Mouse (Mus musculus) kidney, postnatal 0 days (tissue): ENCODE data around the gene Wdr91. TPM values are rescaled to one million over a fixed set of nuclear protein-coding genes. Genes with fewer than 3 reads are reported as not detected.

ENCODE experiments used
- ATAC-seq: fragments of 200-750 bp; cut with Nextera tagmentation; replicated peaks from 2 replicates; pipeline ENCODE4 v1.8.0; 2017; ENCODE audit warnings: low read depth, moderate number of reproducible peaks, moderate TSS enrichment, moderate library complexity; ENCODE audit not compliant: low FRiP score
- DNase-seq: peaks from one replicate; pipeline ENCODE4 v3.0.0-alpha.2; 2016; ENCODE audit warnings: low spot score
- H3K27ac ChIP-seq: fragments of 300-500 bp; sonication (generic); 2 replicates; pipeline ENCODE4 v1.5.1; 2014; ENCODE audit warnings: mild to moderate bottlenecking
- H3K27me3 ChIP-seq: fragments of 300-500 bp; sonication (generic); 2 replicates; pipeline ENCODE4 v1.6.1; 2014; ENCODE audit warnings: low read length, mixed read lengths; ENCODE audit not compliant: insufficient read depth
- H3K36me3 ChIP-seq: fragments of 300-500 bp; sonication (generic); 2 replicates; pipeline ENCODE4 v1.6.1; 2014; ENCODE audit warnings: low read length, mixed read lengths; ENCODE audit not compliant: insufficient read depth
- H3K4me1 ChIP-seq: fragments of 300-500 bp; sonication (generic); replicated peaks from 2 replicates; pipeline ENCODE4 v1.6.1; 2014; ENCODE audit warnings: antibody characterized with exemption, low read length, mixed read lengths; ENCODE audit not compliant: insufficient read depth
- H3K4me2 ChIP-seq: fragments of 300-500 bp; sonication (generic); 2 replicates; pipeline ENCODE4 v1.6.1; 2014; ENCODE audit warnings: mild to moderate bottlenecking, low read length, moderate library complexity, mixed read lengths
- H3K4me3 ChIP-seq: fragments of 300-500 bp; sonication (generic); replicated peaks from 2 replicates; pipeline ENCODE4 v1.5.1; 2014; ENCODE audit warnings: low read depth, low read length
- H3K9ac ChIP-seq: fragments of 300-500 bp; sonication (generic); 2 replicates; pipeline ENCODE4 v1.6.1; 2014; ENCODE audit warnings: low read depth, low read length
- H3K9me3 ChIP-seq: fragments of 300-500 bp; sonication (generic); replicated peaks from 2 replicates; pipeline ENCODE4 v1.6.1; 2016; ENCODE audit warnings: low read length, inconsistent platforms, mixed read lengths
- CTCF ChIP-seq: IDR thresholded peaks from 2 replicates; pipeline ENCODE4 v1.5.1; 2016; ENCODE audit warnings: antibody characterized with exemption, low read depth, mild to moderate bottlenecking, moderate library complexity
- WGBS: fragments of 180-500 bp; shearing (Covaris S2); extraction: QIAGEN DNeasy Blood & Tissue Kit; methylation state at CpG from one replicate; pipeline ENCODE4 v1.1.7; 2014; 5-methylcytosine and 5-hydroxymethylcytosine counted together
- polyA plus RNA-seq: library from polyadenylated mRNA; unstranded; fragments of >200 nt; fragmentation: Nextera tagmentation; extraction: Ambion mirVana; gene quantifications from 2 replicates; pipeline ENCODE4 v1.2.1, GENCODE M21; 2015

Gene Wdr91
- polyA plus RNA-seq, 1 experiment from 2014 or later: 10.6 TPM

DNA sequence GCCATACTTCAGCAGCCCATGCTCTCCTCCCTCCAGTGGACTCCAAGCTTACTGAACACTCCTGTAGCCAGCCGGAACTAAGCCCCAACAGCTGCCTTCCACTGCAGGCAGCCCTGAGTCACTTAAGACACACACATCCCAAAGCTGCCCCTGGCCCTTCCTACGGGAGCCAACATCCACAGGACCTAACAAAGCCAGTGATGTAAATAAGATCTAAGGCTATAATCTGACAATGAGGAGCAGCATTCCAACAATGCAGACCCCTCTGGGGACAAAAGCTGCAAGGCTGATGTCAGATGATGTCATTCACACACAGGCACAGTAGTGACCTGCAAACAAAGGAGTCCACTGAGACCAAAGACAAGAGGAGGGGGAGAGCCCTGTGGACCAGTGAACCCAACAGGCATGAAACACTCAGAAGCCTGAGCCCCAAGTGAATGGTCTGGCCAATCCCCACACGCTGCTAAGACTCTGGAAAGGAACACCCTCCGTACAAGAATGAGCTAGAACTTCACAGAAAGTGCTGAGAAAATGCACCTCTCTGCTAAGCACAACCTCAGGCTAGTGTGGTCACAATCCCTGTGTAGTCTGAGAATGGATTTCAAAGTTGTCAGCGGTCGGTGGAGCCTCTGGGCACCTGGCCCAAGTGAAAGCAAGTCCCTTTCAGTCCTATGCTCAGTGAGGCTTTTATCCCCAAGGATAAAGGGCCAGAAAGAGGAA is 23.4 kb downstream of the Wdr91 start:
- Histone ChIP-seq H3K36me3 (peaks cover 28% of the 10 kb centered on the region), H3K27ac (no peak overlapping the region), H3K9ac (no peak overlapping the region), H3K4me2 (no peak overlapping the region), H3K4me1 (no peaks in the 10 kb centered on the region), H3K9me3 (no peaks in the 10 kb centered on the region), H3K27me3 (no peaks in the 10 kb centered on the region), H3K4me3 (no peak overlapping the region)
- 68% methylated on average over 6 of the region's 6 CpGs for whole genome bisulfite sequencing
- TF ChIP-seq CTCF: no peak
- ATAC-seq: no peak
- no peak for DNase-seq

DNA sequence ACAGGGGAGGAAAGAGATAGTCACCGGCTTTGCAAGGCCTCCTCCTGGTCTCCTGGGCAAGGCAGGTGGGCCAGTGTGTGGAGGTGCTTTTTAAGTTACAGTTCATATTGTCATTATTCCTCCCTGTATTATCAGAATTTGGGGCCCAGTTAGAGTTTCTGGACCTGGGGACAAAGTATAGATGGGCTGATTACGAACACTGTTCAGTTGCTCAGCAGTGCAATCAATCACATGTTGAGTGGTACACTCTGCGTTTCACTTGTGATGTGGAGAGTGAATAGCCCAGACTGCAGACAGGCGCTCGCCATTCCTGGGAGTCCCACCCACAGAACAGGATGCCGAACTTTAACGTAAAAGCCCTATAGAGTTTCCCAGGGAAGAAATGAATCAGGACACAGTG is 26.0 kb downstream of the Wdr91 start:
- Histone ChIP-seq H3K27me3 (no peaks in the 10 kb centered on the region), H3K4me3 (no peak overlapping the region), H3K4me1 (no peaks in the 10 kb centered on the region), H3K36me3 (peaks cover 42% of the 10 kb centered on the region; the same call in 1 of the 2 replicates), H3K27ac (no peak overlapping the region), H3K9ac (no peak overlapping the region), H3K9me3 (no peaks in the 10 kb centered on the region), H3K4me2 (no peak overlapping the region)
- TF ChIP-seq CTCF: no peak
- DNase-seq (no peak), ATAC-seq (no peak)
- 83% methylated on average over 7 of the region's 7 CpGs for WGBS

DNA sequence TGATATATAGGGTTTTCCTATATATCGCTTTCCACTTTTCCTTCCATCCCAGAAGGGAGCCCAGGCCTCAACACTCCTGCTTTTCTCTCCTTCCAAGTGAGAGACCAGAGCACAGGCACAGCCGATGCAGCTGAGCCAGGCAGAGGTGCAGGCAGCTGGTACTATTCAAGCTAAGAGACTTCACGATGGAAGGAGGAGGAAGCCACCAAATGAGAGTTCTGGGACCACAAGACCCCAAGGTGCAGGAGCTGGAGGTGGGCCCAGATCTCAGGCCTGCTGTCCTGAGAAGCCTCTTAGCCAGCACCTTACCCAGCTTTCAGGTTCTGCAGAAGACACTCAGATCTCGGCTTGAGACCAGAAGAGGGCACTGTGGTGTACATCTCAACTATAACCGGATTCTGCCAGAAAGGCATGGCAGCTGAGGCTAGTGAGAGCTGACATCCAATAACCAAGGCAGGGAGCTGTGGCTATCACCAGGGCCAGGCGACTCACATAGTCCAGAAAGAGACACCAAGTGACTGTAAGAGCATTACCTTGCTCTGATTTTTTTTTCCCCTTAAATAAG is 30.7 kb downstream of the Wdr91 start:
- Histone ChIP-seq H3K9me3 (no peaks in the 10 kb centered on the region), H3K4me3 (no peak overlapping the region), H3K4me2 (no peak overlapping the region), H3K4me1 (peaks cover 14% of the 10 kb centered on the region), H3K36me3 (peaks cover 20% of the 10 kb centered on the region; the same call in 1 of the 2 replicates), H3K27ac (no peak overlapping the region), H3K27me3 (no peaks in the 10 kb centered on the region), H3K9ac (no peak overlapping the region)
- ATAC-seq: no peak
- peak; percentile 64 for TF ChIP-seq CTCF
- peak; percentile 67 for DNase-seq
- 54% methylated on average over 6 of the region's 6 CpGs for WGBS

DNA sequence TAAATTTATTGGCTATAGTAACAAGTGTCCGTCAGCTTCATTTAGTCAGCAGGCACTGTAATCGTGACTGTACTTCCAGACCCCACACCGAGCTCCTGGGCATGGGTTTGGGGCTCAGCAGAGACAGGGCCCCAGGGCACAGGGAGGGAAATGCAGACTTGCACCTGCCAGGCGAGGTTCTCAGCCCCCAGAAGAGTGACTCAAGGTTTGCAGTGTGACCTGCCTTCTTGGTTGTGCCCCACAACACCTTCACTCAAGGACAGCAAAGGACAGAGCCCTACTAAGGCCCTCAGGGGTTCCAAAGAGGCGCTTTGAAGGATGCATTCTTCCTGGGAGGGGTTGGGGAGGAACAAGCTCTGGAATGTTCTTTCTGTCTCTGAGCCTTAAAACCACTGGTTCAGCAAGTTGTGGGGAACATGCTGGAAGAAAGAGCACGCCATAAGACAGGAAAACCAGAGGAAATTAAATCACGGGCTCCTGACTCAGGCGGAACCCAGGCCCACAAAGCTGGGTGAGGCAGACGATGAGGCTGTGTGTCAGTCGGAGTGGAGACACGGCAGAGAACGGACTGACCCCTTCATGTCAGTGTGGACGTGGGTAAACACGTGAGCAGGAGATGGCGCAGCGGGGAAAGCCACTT is 31.5 kb downstream of the Wdr91 start:
- no peaks in the 10 kb centered on the region for H3K9me3 ChIP-seq
- H3K4me1 ChIP-seq: peaks cover 14% of the 10 kb centered on the region
- H3K27ac ChIP-seq: no peak overlapping the region
- WGBS: 88% methylated on average over 16 of the region's 16 CpGs
- no peak overlapping the region for H3K9ac ChIP-seq
- H3K4me3 ChIP-seq: no peak overlapping the region
- H3K27me3 ChIP-seq: no peaks in the 10 kb centered on the region
- DNase-seq (no peak), ATAC-seq (no peak)
- peaks cover 16% of the 10 kb centered on the region; the same call in 1 of the 2 replicates for H3K36me3 ChIP-seq
- no peak for TF ChIP-seq CTCF
- H3K4me2 ChIP-seq: no peak overlapping the region

DNA sequence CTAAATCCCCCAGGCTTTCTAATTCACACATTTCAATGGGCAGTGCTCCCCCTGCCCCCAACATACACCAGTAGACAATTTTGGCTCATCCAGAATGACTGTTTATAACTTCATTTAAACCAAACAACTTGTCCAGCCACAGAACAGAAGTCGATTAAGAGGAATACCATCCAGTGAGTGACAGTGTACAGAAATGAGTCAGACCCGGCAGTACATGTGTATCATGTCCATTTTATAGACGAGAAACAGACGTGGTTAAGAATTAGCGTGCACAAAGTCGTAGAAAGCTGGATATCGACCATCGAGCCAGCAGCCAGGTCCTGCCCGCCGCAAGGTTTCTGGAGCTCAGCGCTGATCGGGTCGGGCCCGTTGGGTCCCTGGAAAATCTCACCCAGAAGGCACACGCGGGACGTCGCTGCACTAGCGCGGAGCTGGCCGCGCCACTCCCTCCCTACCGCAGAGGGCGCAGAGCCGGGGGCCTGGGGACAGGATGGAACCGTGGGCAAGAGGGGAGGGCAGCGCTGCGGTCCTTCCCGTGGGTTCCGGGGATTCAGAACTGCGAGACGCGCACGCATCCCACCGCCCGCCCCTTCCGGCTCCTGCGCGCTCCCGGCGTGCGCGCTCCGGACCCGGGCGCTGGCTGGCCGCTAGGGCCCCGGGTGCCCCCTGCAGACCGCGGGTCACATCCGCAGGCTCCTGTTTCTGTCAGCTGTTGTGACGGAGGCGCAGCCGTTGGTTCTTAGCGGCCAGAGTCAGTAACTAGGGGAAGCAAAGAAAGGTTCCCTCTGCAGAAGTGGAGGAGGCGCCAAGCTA is 33.0 kb downstream of the Wdr91 start, which contains the start of gene Cyren:
Gene Cyren (minus strand): TSS at position 552 of the 813 bp plus-strand sequence.
- peaks cover 14% of the 10 kb centered on the region; the same call in 1 of the 2 replicates for H3K36me3 ChIP-seq
- under 1% methylated on average over 56 of the region's 56 CpGs for WGBS
- peaks cover 14% of the 10 kb centered on the region for H3K4me1 ChIP-seq
- H3K9ac ChIP-seq: peak within 1 kb of the TSS; percentile 77
- peak; percentile 91 for ATAC-seq
- peak within 1 kb of the TSS; percentile 88 for H3K27ac ChIP-seq
- TF ChIP-seq CTCF: peak; percentile 64
- H3K4me2 ChIP-seq: peak within 1 kb of the TSS; percentile 69
- DNase-seq: peak; percentile 96
- peak within 1 kb of the TSS; percentile 56 for H3K4me3 ChIP-seq
- no peaks in the 10 kb centered on the region for H3K27me3 ChIP-seq
- H3K9me3 ChIP-seq: no peaks in the 10 kb centered on the region

DNA sequence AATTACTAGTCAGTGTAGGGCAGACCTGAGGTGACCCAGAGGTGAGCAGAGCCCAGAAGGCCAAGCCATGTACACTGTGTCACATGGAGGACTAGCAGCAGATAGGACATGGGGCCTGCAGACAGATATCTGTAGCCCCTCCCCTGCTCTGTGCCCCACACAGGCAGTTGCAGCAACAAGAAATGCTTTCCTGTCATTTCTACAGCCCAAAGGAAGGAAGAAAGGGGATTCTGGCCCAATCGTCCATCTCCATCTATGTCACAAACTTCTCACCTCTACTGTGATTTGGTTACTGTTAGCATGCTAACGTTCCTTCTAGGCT is 33.9 kb downstream of the Wdr91 start:
- H3K27me3 ChIP-seq: no peaks in the 10 kb centered on the region
- no peak for TF ChIP-seq CTCF
- H3K9ac ChIP-seq: peak overlapping the region; percentile 77; the same call in 1 of the 2 replicates
- ATAC-seq: no peak
- peak overlapping the region; percentile 88; the same call in 1 of the 2 replicates for H3K27ac ChIP-seq
- H3K4me2 ChIP-seq: peak overlapping the region; percentile 69
- peak overlapping the region; percentile 56; the same call in 1 of the 2 replicates for H3K4me3 ChIP-seq
- 14% methylated on average over 2 of the region's 2 CpGs for WGBS
- H3K9me3 ChIP-seq: no peaks in the 10 kb centered on the region
- no peak for DNase-seq
- peaks cover 14% of the 10 kb centered on the region; the same call in 1 of the 2 replicates for H3K36me3 ChIP-seq
- H3K4me1 ChIP-seq: peaks cover 14% of the 10 kb centered on the region
